Mouse (Mus musculus): ENCODE data around the gene Kmo. TPM values are rescaled to one million over a fixed set of nuclear protein-coding genes. Genes with fewer than 3 reads are reported as not detected.

Kmo gene
- total RNA-seq, 2 experiments from 2014 or later: 0.25 to 0.28 TPM

DNA sequence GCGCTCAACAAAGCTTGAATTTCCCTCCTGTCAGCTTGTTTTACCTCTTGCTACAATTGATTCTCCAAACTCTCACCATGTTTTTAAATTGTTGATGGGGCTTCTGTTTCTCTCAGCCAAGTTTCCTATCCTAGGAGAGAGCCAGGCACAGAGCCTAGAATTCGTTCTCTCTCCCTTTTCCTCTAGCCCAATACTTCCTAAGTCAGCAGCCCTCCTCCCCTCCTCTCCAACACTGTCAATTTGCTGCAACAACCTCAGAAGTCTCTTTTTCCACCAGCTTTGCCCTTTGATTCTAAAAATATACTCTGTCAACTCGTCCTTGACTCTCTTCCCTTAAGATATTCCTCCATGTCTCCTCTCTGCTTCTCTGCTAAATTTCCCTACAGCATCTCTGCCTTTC is 79.2 kb downstream of the Kmo start:
- DNase-seq: no peak

DNA sequence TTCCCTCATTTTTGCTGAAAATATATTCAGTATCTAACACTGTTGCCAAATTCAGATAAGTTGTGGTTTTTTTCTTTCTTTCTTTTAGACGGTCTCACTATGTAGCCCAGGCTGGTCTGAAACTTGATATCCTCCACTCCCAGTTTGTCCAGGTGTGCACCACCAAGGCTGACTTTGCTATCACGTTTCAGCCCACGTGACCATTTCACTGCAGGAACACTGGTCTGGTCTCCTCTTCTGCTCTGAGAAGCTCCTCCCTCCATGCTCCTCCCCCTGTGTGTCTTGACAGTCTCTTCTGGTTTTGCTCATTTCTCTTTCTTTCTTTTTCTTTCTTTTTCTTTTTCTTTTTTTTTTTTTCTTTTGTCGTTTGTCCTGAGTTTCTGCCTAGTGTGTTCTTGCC is 79.6 kb downstream of the Kmo start:
- DNase-seq: no peak

DNA sequence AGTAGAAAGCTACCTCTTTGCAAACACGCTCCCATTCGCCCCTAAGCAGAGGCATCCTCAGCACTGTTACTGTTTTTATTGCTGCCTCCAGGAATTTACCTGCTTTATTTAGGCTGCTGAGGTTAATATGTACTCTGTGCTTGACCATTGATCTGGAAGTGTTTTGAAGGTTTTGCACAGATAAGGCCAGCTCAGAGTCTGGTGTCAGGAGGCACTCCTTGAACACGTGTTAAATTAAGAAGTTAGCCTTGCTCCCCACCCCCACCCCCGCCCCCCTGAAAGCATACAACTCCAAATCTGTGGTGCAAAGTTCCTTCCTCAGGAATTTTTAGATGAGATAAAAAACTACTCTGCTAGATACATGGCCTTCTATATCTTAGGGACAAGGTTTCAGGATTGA is 81.0 kb downstream of the Kmo start:
- no peak for DNase-seq

DNA sequence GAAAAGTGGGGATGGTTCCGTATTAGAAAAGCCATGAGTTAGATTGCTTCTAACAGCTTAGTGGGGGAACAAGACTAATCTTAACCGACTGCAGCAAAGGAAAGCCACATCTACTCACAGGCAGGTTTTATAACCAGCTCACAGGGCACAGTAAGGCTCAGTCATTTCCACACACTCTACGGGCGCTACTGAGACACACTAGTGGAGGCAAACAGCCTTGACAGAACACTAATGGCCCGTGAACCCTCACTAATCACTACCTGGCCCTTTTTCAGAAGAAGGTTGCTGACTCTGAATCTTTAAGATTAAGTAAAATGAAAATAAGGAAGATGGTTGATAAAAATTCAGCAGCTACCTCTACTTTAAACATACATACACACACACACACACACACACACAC is 87.4 kb downstream of the Kmo start:
- no peak for DNase-seq

DNA sequence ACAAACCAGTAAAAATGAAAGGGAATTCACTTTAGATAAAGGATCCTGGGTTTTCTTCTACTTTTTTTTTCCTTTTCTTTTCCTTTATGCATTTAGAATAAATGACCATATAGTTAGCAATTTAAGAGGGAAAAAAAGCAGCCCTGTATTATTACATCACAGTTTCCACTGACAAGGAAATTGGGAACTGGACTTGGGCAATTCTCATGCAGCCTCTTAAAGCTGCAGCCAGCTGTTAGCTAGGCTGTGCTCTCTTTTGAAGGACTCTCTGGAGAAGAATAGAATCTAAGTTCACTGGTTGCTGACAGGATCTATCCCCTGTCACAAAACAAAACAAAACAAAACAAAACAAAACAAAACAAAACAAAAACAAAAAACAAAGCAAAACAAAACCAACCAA is 87.8 kb downstream of the Kmo start:
- no peak for DNase-seq

Other genes with a start within 250 kb of the Kmo start
- gene Rgs7, start 127.9 kb upstream of the Kmo start, total RNA-seq (2021): under 1 TPM; 0.31 to 0.45 TPM
- gene Fh1, start 5.3 kb downstream of the Kmo start, total RNA-seq (2021): 100 to 1,000 TPM; 218 to 258 TPM
- 10 to 100 TPM in 1 of 2 experiments, 1 to 10 TPM in 1; 8.0 to 10.2 TPM for gene Opn3, start 72.4 kb downstream of the Kmo start, total RNA-seq (2021)
- 1 to 10 TPM; 4.1 to 5.9 TPM for gene Chml, start 72.5 kb downstream of the Kmo start, total RNA-seq (2021)
- not detected for gene Wdr64, start 78.2 kb downstream of the Kmo start, total RNA-seq (2021)